Mouse (Mus musculus) heart, postnatal 0 days (tissue): ENCODE data around the gene Slit2.

Source experiments
- CTCF ChIP-seq: IDR thresholded peaks from 2 replicates; pipeline ENCODE4 v1.5.1; 2016; ENCODE audit warnings: antibody characterized with exemption, control low read depth, low read depth
- EP300 ChIP-seq: IDR thresholded peaks from 2 replicates; pipeline ENCODE4 v1.6.1; 2016; ENCODE audit warnings: antibody characterized with exemption, low read depth

- no peak for TF ChIP-seq CTCF
- TF ChIP-seq EP300, result no peak
Measured at GRCm38 (mm10) chr5:48184358-48184757, 201.4 kb downstream of the Slit2 start.
